Mouse (Mus musculus) G1E (cell line): ENCODE data around the gene Ptprz1. TPM values are rescaled to one million over a fixed set of nuclear protein-coding genes. Genes with fewer than 3 reads are reported as not detected.
"Not testable (repeated sequence)": the region's sequence is repeated elsewhere in the genome, so short reads cannot be mapped to it uniquely, and the experiment has no call there.

Experiments
- ATAC-seq: 2 replicates; pipeline ENCODE4 v1.8.0; 2016; ENCODE audit warnings: mild to moderate bottlenecking; ENCODE audit not compliant: insufficient number of reproducible peaks, poor library complexity, low FRiP score, severe bottlenecking; ENCODE audit errors: extremely low read depth
- DNase-seq: peaks from one replicate; pipeline ENCODE4 v3.0.0; 2012; ENCODE audit warnings: low spot score
- H3K27me3 ChIP-seq: 2 replicates; pipeline ENCODE4 v1.6.1; 2012; ENCODE audit warnings: mild to moderate bottlenecking, low read length, inconsistent platforms; ENCODE audit not compliant: insufficient read depth
- H3K36me3 ChIP-seq: replicated peaks from 2 replicates; pipeline ENCODE3; 2012; ENCODE audit warnings: mild to moderate bottlenecking, inconsistent platforms
- H3K4me1 ChIP-seq: 2 replicates; pipeline ENCODE4 v1.6.1; 2012; ENCODE audit warnings: low read depth, low read length, inconsistent platforms, mixed read lengths; ENCODE audit not compliant: insufficient read depth
- H3K4me3 ChIP-seq: 2 replicates; pipeline ENCODE4 v1.5.1; 2012; ENCODE audit warnings: low read depth, mild to moderate bottlenecking, inconsistent platforms, low read length, moderate library complexity, mixed read lengths
- H3K9me3 ChIP-seq: replicated peaks from 2 replicates; pipeline ENCODE4 v1.6.1; 2012; ENCODE audit warnings: inconsistent platforms
- CTCF ChIP-seq: IDR thresholded peaks from 2 replicates; pipeline ENCODE4 v1.5.1; 2012; ENCODE audit warnings: low read depth, low read length, inconsistent platforms, mixed read lengths
- GATA1 ChIP-seq: IDR thresholded peaks from 2 replicates; pipeline ENCODE4 v1.6.1; 2012; ENCODE audit warnings: borderline replicate concordance, low read length, inconsistent platforms, mixed read lengths
- GATA2 ChIP-seq: IDR thresholded peaks from 2 replicates; pipeline ENCODE4 v1.6.1; 2012; ENCODE audit warnings: low read depth, low read length, inconsistent platforms, borderline replicate concordance
- POLR2AphosphoS5 ChIP-seq: IDR thresholded peaks from 2 replicates; pipeline ENCODE4 v1.6.1; 2012; ENCODE audit warnings: low read depth, low read length, inconsistent platforms; ENCODE audit not compliant: insufficient replicate concordance
- TAL1 ChIP-seq: conservative IDR thresholded peaks from 2 replicates; pipeline ENCODE4 v1.6.1; 2012; ENCODE audit warnings: low read depth, low read length, inconsistent platforms, mixed read lengths
- polyA plus RNA-seq: library from polyadenylated mRNA; stranded (reverse); fragments of >175 nt; gene quantifications from 2 replicates; pipeline ENCODE4 v1.2.3, GENCODE M21; 2012
- total RNA-seq, 2 experiments: library from RNA; stranded (forward) in 1 of 2; stranded (reverse) in 1 of 2; fragments of 200-1000 nt in 1 of 2; fragments of >200 nt in 1 of 2; fragmentation: Nextera tagmentation in 1 of 2; gene quantifications; 2 replicates each; pipeline ENCODE4 v1.2.3; 2014 to 2017

Ptprz1 gene
- total and polyA plus RNA-seq, 3 experiments, result 0.22 TPM; not detected in 2

GRCm38 (mm10) chr6:23076060-23076459, 200.8 kb downstream of the Ptprz1 start:
- DNase-seq (no peak), ATAC-seq (no peak)
- H3K27me3 ChIP-seq, result no peaks in the 10 kb centered on the region
- TF ChIP-seq TAL1, result no peak
- no peak for TF ChIP-seq GATA1
- TF ChIP-seq GATA2, result no peak
- TF ChIP-seq POLR2AphosphoS5, result no peak
- no peak for TF ChIP-seq CTCF
- no peak overlapping the region for H3K4me3 ChIP-seq
- no peaks in the 10 kb centered on the region for H3K4me1 ChIP-seq
- no peaks in the 10 kb centered on the region for H3K9me3 ChIP-seq
- no peaks in the 10 kb centered on the region for H3K36me3 ChIP-seq

- Histone ChIP-seq H3K36me3 (no peaks in the 10 kb centered on the region), H3K4me3 (no peak overlapping the region), H3K9me3 (no peaks in the 10 kb centered on the region), H3K4me1 (no peaks in the 10 kb centered on the region), H3K27me3 (no peaks in the 10 kb centered on the region)
- DNase-seq (no peak), ATAC-seq (no peak)
- TF ChIP-seq POLR2AphosphoS5 (no peak), GATA2 (no peak)
Observed at GRCm38 (mm10) chr6:23078273-23078672, 203.0 kb downstream of the Ptprz1 start.

- H3K9me3 ChIP-seq, result no peaks in the 10 kb centered on the region
- H3K4me3 ChIP-seq, result no peak overlapping the region
Observed at GRCm38 (mm10) chr6:23079991-23080680, 204.8 kb downstream of the Ptprz1 start.

GRCm38 (mm10) chr6:23084587-23085421, 209.5 kb downstream of the Ptprz1 start:
- TF ChIP-seq CTCF (no peak), GATA2 (no peak), POLR2AphosphoS5 (no peak), TAL1 (no peak), GATA1 (no peak)

More at GRCm38 (mm10) chr6:23079991-23080680, 204.8 kb downstream of the Ptprz1 start:
- H3K36me3 ChIP-seq, result no peaks in the 10 kb centered on the region
- H3K27me3 ChIP-seq, result no peaks in the 10 kb centered on the region
- TF ChIP-seq GATA1, result no peak
- no peak for TF ChIP-seq GATA2
- no peak for TF ChIP-seq CTCF
- TF ChIP-seq POLR2AphosphoS5, result no peak
- no peak for TF ChIP-seq TAL1
- H3K4me1 ChIP-seq, result no peaks in the 10 kb centered on the region
- ATAC-seq (no peak), DNase-seq (no peak)

GRCm38 (mm10) chr6:23089292-23089691, 214.0 kb downstream of the Ptprz1 start:
- H3K27me3 ChIP-seq, H3K4me3 ChIP-seq, ATAC-seq, H3K9me3 ChIP-seq, H3K36me3 ChIP-seq, DNase-seq, H3K4me1 ChIP-seq: not testable (repeated sequence)

More at GRCm38 (mm10) chr6:23084587-23085421, 209.5 kb downstream of the Ptprz1 start:
- no peak overlapping the region for H3K4me3 ChIP-seq
- no peaks in the 10 kb centered on the region for H3K36me3 ChIP-seq
- no peak for DNase-seq
- no peaks in the 10 kb centered on the region for H3K27me3 ChIP-seq
- no peaks in the 10 kb centered on the region for H3K4me1 ChIP-seq
- H3K9me3 ChIP-seq, result no peaks in the 10 kb centered on the region
- no peak for ATAC-seq

GRCm38 (mm10) chr6:23090346-23091055, 215.2 kb downstream of the Ptprz1 start:
- not testable (repeated sequence) for H3K9me3 ChIP-seq, H3K36me3 ChIP-seq, H3K27me3 ChIP-seq, H3K4me3 ChIP-seq, H3K4me1 ChIP-seq, ATAC-seq, DNase-seq
